Mouse (Mus musculus) neural tube, embryonic 11.5 days (tissue): ENCODE data around the gene Bcl2l11. TPM values are rescaled to one million over a fixed set of nuclear protein-coding genes. Genes with fewer than 3 reads are reported as not detected.
A peak's percentile ranks its signal among the peaks of the same experiment; 100 is the strongest.

ENCODE experiments used
- ATAC-seq: fragments of 200-750 bp; cut with Nextera tagmentation; 2 replicates; pipeline ENCODE4 v1.8.0; 2017; ENCODE audit warnings: moderate number of reproducible peaks, mild to moderate bottlenecking, moderate TSS enrichment, moderate library complexity; ENCODE audit not compliant: insufficient read depth, low FRiP score, low TSS enrichment
- DNase-seq: peaks from one replicate; pipeline ENCODE4 v3.0.0-alpha.2; 2015; ENCODE audit warnings: low spot score
- H3K27ac ChIP-seq: fragments of 300-500 bp; sonication (generic); 2 replicates; pipeline ENCODE4 v1.5.1; 2014; ENCODE audit warnings: low read depth, mild to moderate bottlenecking, low read length
- H3K27me3 ChIP-seq: fragments of 300-500 bp; sonication (generic); 2 replicates; pipeline ENCODE4 v1.6.1; 2014; ENCODE audit warnings: mild to moderate bottlenecking, low read length, mixed read lengths; ENCODE audit not compliant: control insufficient read depth, insufficient read depth
- H3K36me3 ChIP-seq: fragments of 300-500 bp; sonication (generic); 2 replicates; pipeline ENCODE4 v1.6.1; 2014; ENCODE audit warnings: mild to moderate bottlenecking, low read length, moderate library complexity, mixed read lengths; ENCODE audit not compliant: control insufficient read depth, insufficient read depth
- H3K4me1 ChIP-seq: fragments of 300-500 bp; sonication (generic); 2 replicates; pipeline ENCODE4 v1.6.1; 2014; ENCODE audit warnings: low read length, mixed read lengths; ENCODE audit not compliant: control insufficient read depth, insufficient read depth
- H3K4me2 ChIP-seq: fragments of 300-500 bp; sonication (generic); 2 replicates; pipeline ENCODE4 v1.6.1; 2014; ENCODE audit warnings: low read depth, mild to moderate bottlenecking, moderate library complexity
- H3K4me3 ChIP-seq: fragments of 300-500 bp; sonication (generic); 2 replicates; pipeline ENCODE4 v1.5.1; 2014; ENCODE audit warnings: low read depth, low read length
- H3K9ac ChIP-seq: fragments of 300-500 bp; sonication (generic); 2 replicates; pipeline ENCODE4 v1.6.1; 2014; ENCODE audit warnings: mild to moderate bottlenecking, low read length
- H3K9me3 ChIP-seq: fragments of 300-500 bp; sonication (generic); 2 replicates; pipeline ENCODE4 v1.6.1; 2016; ENCODE audit warnings: low read length; ENCODE audit not compliant: control insufficient read depth
- WGBS: fragments of 180-500 bp; shearing (Covaris S2); extraction: QIAGEN DNeasy Blood & Tissue Kit; methylation state at CpG from one replicate; pipeline ENCODE4 v1.1.7; 2014; 5-methylcytosine and 5-hydroxymethylcytosine counted together
- polyA plus RNA-seq: library from polyadenylated mRNA; unstranded; fragments of >200 nt; fragmentation: Nextera tagmentation; extraction: Ambion mirVana; gene quantifications from 2 replicates; pipeline ENCODE4 v1.2.1, GENCODE M21; 2014

Gene Bcl2l11
- polyA plus RNA-seq, 1 experiment from 2014 or later: 19.5 TPM

- WGBS: 18% methylated on average over 10 of the region's 10 CpGs
- no peak for DNase-seq
- no peak for ATAC-seq
Measured at GRCm38 (mm10) chr2:128128532-128128931, 2.7 kb downstream of the Bcl2l11 start.

GRCm38 (mm10) chr2:128131503-128131902 is 5.7 kb downstream of the Bcl2l11 start:
- no peak overlapping the region for H3K27ac ChIP-seq
- 88% methylated on average over 11 of the region's 11 CpGs for WGBS
- H3K27me3 ChIP-seq: no peaks in the 10 kb centered on the region
- H3K4me1 ChIP-seq: peaks cover 8% of the 10 kb centered on the region; the same call in 1 of the 2 replicates
- no peak for ATAC-seq
- H3K9me3 ChIP-seq: no peaks in the 10 kb centered on the region
- no peak overlapping the region for H3K9ac ChIP-seq
- no peak for DNase-seq
- no peak overlapping the region for H3K4me2 ChIP-seq
- no peak overlapping the region for H3K4me3 ChIP-seq
- peaks cover 5% of the 10 kb centered on the region for H3K36me3 ChIP-seq

More at GRCm38 (mm10) chr2:128128532-128128931, 2.7 kb downstream of the Bcl2l11 start:
- H3K9ac ChIP-seq: peak overlapping the region; percentile 45
- peaks cover 16% of the 10 kb centered on the region for H3K27me3 ChIP-seq
- peaks cover 5% of the 10 kb centered on the region for H3K36me3 ChIP-seq
- H3K4me2 ChIP-seq: peak overlapping the region; percentile 99
- peaks cover 17% of the 10 kb centered on the region; the same call in 1 of the 2 replicates for H3K4me1 ChIP-seq
- H3K27ac ChIP-seq: no peak overlapping the region
- H3K9me3 ChIP-seq: no peaks in the 10 kb centered on the region
- peak overlapping the region; percentile 71 for H3K4me3 ChIP-seq

GRCm38 (mm10) chr2:128132635-128133034 is 6.8 kb downstream of the Bcl2l11 start:
- Histone ChIP-seq H3K4me3 (no peak overlapping the region), H3K4me2 (no peak overlapping the region), H3K27me3 (no peaks in the 10 kb centered on the region), H3K9ac (no peak overlapping the region), H3K36me3 (peaks cover 5% of the 10 kb centered on the region), H3K4me1 (peaks cover 8% of the 10 kb centered on the region; the same call in 1 of the 2 replicates), H3K9me3 (no peaks in the 10 kb centered on the region), H3K27ac (no peak overlapping the region)
- ATAC-seq (no peak), DNase-seq (no peak)
- WGBS: 91% methylated on average over 5 of the region's 5 CpGs

- no peak overlapping the region for H3K27ac ChIP-seq
- DNase-seq (no peak), ATAC-seq (no peak)
- H3K4me3 ChIP-seq: no peak overlapping the region
- no peaks in the 10 kb centered on the region for H3K9me3 ChIP-seq
- H3K4me2 ChIP-seq: no peak overlapping the region
- peaks cover 5% of the 10 kb centered on the region for H3K36me3 ChIP-seq
- H3K27me3 ChIP-seq: no peaks in the 10 kb centered on the region
- peaks cover 4% of the 10 kb centered on the region; the same call in 1 of the 2 replicates for H3K4me1 ChIP-seq
- H3K9ac ChIP-seq: no peak overlapping the region
Measured at GRCm38 (mm10) chr2:128133865-128134264, 8.0 kb downstream of the Bcl2l11 start.

- DNase-seq: no peak
- H3K9me3 ChIP-seq: no peaks in the 10 kb centered on the region
- no peak overlapping the region for H3K9ac ChIP-seq
- no peaks in the 10 kb centered on the region for H3K4me1 ChIP-seq
- no peak overlapping the region for H3K27ac ChIP-seq
- 81% methylated on average over 5 of the region's 5 CpGs for WGBS
- no peak overlapping the region for H3K4me3 ChIP-seq
- H3K4me2 ChIP-seq: no peak overlapping the region
- peaks cover 5% of the 10 kb centered on the region for H3K36me3 ChIP-seq
- no peaks in the 10 kb centered on the region for H3K27me3 ChIP-seq
- no peak for ATAC-seq
Measured at GRCm38 (mm10) chr2:128134474-128134873, 8.6 kb downstream of the Bcl2l11 start.

- 76% methylated on average over 8 of the region's 8 CpGs for WGBS
- Histone ChIP-seq H3K9ac (no peak overlapping the region), H3K4me1 (no peaks in the 10 kb centered on the region), H3K4me3 (no peak overlapping the region), H3K4me2 (no peak overlapping the region), H3K36me3 (peaks cover 4% of the 10 kb centered on the region), H3K27ac (no peak overlapping the region), H3K27me3 (no peaks in the 10 kb centered on the region), H3K9me3 (no peaks in the 10 kb centered on the region)
- ATAC-seq: no peak
- no peak for DNase-seq
Measured at GRCm38 (mm10) chr2:128134948-128135347, 9.1 kb downstream of the Bcl2l11 start.

GRCm38 (mm10) chr2:128136769-128137433 is 11.1 kb downstream of the Bcl2l11 start:
- Histone ChIP-seq H3K4me3 (no peak overlapping the region), H3K4me2 (no peak overlapping the region), H3K4me1 (no peaks in the 10 kb centered on the region), H3K36me3 (no peaks in the 10 kb centered on the region), H3K27me3 (no peaks in the 10 kb centered on the region), H3K9me3 (no peaks in the 10 kb centered on the region), H3K27ac (no peak overlapping the region), H3K9ac (no peak overlapping the region)
- ATAC-seq: no peak
- 88% methylated on average over 16 of the region's 16 CpGs for WGBS
- DNase-seq: no peak

GRCm38 (mm10) chr2:128137480-128138276 is 11.8 kb downstream of the Bcl2l11 start:
- no peak for ATAC-seq
- WGBS: 85% methylated on average over 22 of the region's 22 CpGs
- H3K36me3 ChIP-seq: no peaks in the 10 kb centered on the region

GRCm38 (mm10) chr2:128138924-128139323 is 13.1 kb downstream of the Bcl2l11 start:
- Histone ChIP-seq H3K4me2 (no peak overlapping the region), H3K4me1 (no peaks in the 10 kb centered on the region), H3K9ac (no peak overlapping the region), H3K27ac (no peak overlapping the region), H3K4me3 (no peak overlapping the region), H3K36me3 (no peaks in the 10 kb centered on the region), H3K27me3 (no peaks in the 10 kb centered on the region), H3K9me3 (no peaks in the 10 kb centered on the region)
- DNase-seq (no peak), ATAC-seq (no peak)
- WGBS: 81% methylated on average over 8 of the region's 8 CpGs

More at GRCm38 (mm10) chr2:128137480-128138276, 11.8 kb downstream of the Bcl2l11 start:
- no peaks in the 10 kb centered on the region for H3K4me1 ChIP-seq
- no peak for DNase-seq
- no peaks in the 10 kb centered on the region for H3K9me3 ChIP-seq
- H3K4me2 ChIP-seq: no peak overlapping the region
- no peak overlapping the region for H3K4me3 ChIP-seq
- H3K9ac ChIP-seq: no peak overlapping the region
- H3K27me3 ChIP-seq: no peaks in the 10 kb centered on the region
- H3K27ac ChIP-seq: no peak overlapping the region
